Mouse (Mus musculus): ENCODE data around the gene Col13a1. TPM values are rescaled to one million over a fixed set of nuclear protein-coding genes. Genes with fewer than 3 reads are reported as not detected.

Col13a1 gene
- polyA plus RNA-seq, 2 experiments: 5.5 to 10.2 TPM

- ATAC-seq (ENCODE audit: low FRiP score, low read depth): peak; percentile 80
- TF ChIP-seq POLR2A (IDR thresholded peaks at IDR 0.05; ENCODE audit: borderline replicate concordance, extremely low read depth, insufficient read depth, insufficient read length): no peak
- no peaks in the 10 kb centered on the region for H3K36me3 ChIP-seq (ENCODE audit: control insufficient read depth, insufficient read depth, low read length)
- peak overlapping the region; percentile 1; the same call in 1 of the 2 replicates for H3K9ac ChIP-seq (ENCODE audit: low read depth, low read length, severe bottlenecking)
- no peak overlapping the region for H3K27ac ChIP-seq (replicated peaks; ENCODE audit: low read depth, low read length)
- no peaks in the 10 kb centered on the region for H3K9me3 ChIP-seq (ENCODE audit: control insufficient read depth, low read length)
- H3K4me1 ChIP-seq (ENCODE audit: control insufficient read depth, insufficient read depth, low read length): peaks cover 14% of the 10 kb centered on the region
- DNase-seq (ENCODE audit: low spot score): peak; percentile 58
- H3K27me3 ChIP-seq (ENCODE audit: control insufficient read depth, insufficient read depth, low read length): no peaks in the 10 kb centered on the region
- H3K4me2 ChIP-seq (replicated peaks; ENCODE audit: low read depth, low read length, severe bottlenecking): peak overlapping the region; percentile 10; the same call in 1 of the 2 replicates
- no peak overlapping the region for H3K4me3 ChIP-seq (replicated peaks; ENCODE audit: low read length)
- WGBS: 6% methylated on average over 24 of the region's 24 CpGs
Observed at GRCm38 (mm10) chr10:61928725-61929651, 49.9 kb downstream of the Col13a1 start.

DNA sequence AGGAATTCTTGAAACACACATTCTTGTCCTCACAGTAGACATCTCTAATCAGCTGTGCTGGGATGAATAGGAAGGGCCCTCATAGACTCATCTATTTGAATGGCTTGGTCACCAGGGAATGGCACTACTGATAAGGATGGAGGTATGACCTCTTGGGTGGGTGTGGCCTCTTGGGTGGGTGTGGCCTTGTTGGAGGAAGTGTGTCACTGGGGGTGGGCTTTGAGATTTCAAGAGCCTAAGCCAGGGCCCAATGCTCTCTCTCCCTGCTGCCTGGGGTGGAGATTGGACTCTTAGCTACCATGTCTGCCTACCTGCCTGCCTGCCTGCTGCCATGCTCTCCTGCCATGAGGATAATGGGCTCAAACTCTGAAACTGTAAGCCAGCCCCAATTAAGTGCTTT lies 53.2 kb downstream of the Col13a1 start:
- H3K27ac ChIP-seq (replicated peaks; ENCODE audit: low read depth, low read length): no peak overlapping the region
- H3K27me3 ChIP-seq (ENCODE audit: control insufficient read depth, insufficient read depth, low read length): no peaks in the 10 kb centered on the region
- DNase-seq (ENCODE audit: low spot score): no peak
- no peaks in the 10 kb centered on the region for H3K9me3 ChIP-seq (ENCODE audit: control insufficient read depth, low read length)
- no peak for ATAC-seq (ENCODE audit: low FRiP score, low read depth)
- H3K4me3 ChIP-seq (replicated peaks; ENCODE audit: low read length): no peak overlapping the region
- no peak overlapping the region for H3K9ac ChIP-seq (ENCODE audit: low read depth, low read length, severe bottlenecking)
- H3K36me3 ChIP-seq (ENCODE audit: control insufficient read depth, insufficient read depth, low read length): no peaks in the 10 kb centered on the region
- peaks cover 23% of the 10 kb centered on the region for H3K4me1 ChIP-seq (ENCODE audit: control insufficient read depth, insufficient read depth, low read length)
- no peak overlapping the region for H3K4me2 ChIP-seq (replicated peaks; ENCODE audit: low read depth, low read length, severe bottlenecking)
- TF ChIP-seq POLR2A (IDR thresholded peaks at IDR 0.05; ENCODE audit: borderline replicate concordance, extremely low read depth, insufficient read depth, insufficient read length): no peak

DNA sequence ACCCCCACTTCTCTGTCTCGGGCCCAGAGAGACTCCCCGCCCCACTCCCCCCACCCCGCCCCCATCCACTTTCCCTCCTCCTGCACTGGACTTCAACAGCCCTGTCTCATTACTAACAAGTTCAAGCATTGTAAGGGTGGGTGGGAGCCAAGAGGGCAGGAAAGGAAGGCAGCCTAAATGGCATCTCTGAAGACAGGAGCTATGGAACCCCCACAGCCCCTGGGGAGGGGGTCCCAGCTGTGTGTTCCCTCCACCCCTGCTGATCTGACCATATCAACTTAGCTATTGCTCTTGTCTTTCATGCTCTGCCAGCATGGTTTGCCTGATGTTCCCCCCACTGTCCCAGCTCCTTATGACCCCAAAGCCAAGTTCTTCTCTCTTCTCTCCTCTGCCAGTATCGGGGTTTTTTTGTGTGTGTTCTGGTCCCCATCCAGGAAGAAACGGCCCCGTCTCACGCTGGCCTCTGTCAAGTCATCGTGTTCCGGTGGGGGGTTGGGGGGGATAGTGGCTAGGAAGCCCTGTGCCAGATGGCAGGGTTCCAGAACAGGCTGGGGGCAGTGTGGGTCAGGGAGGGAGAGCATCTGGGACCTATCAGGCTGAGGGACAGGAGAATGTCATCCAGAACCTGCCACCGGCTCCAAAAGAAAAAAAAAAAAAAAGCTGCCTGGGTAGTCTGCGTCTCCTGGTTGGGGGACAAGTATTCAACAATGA lies 58.1 kb downstream of the Col13a1 start:
- peak; percentile 34; the same call in 1 of the 2 replicates for ATAC-seq (ENCODE audit: low FRiP score, low read depth)
- no peaks in the 10 kb centered on the region for H3K27me3 ChIP-seq (ENCODE audit: control insufficient read depth, insufficient read depth, low read length)
- H3K9me3 ChIP-seq (ENCODE audit: control insufficient read depth, low read length): no peaks in the 10 kb centered on the region
- H3K36me3 ChIP-seq (ENCODE audit: control insufficient read depth, insufficient read depth, low read length): no peaks in the 10 kb centered on the region
- no peak overlapping the region for H3K4me3 ChIP-seq (replicated peaks; ENCODE audit: low read length)
- H3K9ac ChIP-seq (ENCODE audit: low read depth, low read length, severe bottlenecking): no peak overlapping the region; the same call in none of the 2 replicates
- WGBS: 8% methylated on average over 11 of the region's 11 CpGs
- H3K4me1 ChIP-seq (ENCODE audit: control insufficient read depth, insufficient read depth, low read length): peaks cover 23% of the 10 kb centered on the region
- H3K4me2 ChIP-seq (replicated peaks; ENCODE audit: low read depth, low read length, severe bottlenecking): peak overlapping the region; percentile 22
- TF ChIP-seq POLR2A (IDR thresholded peaks at IDR 0.05; ENCODE audit: borderline replicate concordance, extremely low read depth, insufficient read depth, insufficient read length): no peak
- H3K27ac ChIP-seq (replicated peaks; ENCODE audit: low read depth, low read length): peak overlapping the region; percentile 72
- DNase-seq (ENCODE audit: low spot score): no peak

- Histone ChIP-seq H3K4me3 (replicated peaks; ENCODE audit: low read length) (no peak overlapping the region), H3K9ac (ENCODE audit: low read depth, low read length, severe bottlenecking) (peak overlapping the region; percentile 12; the same call in 1 of the 2 replicates), H3K36me3 (ENCODE audit: control insufficient read depth, insufficient read depth, low read length) (no peaks in the 10 kb centered on the region), H3K27ac (replicated peaks; ENCODE audit: low read depth, low read length) (peak overlapping the region; percentile 72), H3K4me2 (replicated peaks; ENCODE audit: low read depth, low read length, severe bottlenecking) (peak overlapping the region; percentile 22), H3K27me3 (ENCODE audit: control insufficient read depth, insufficient read depth, low read length) (no peaks in the 10 kb centered on the region), H3K9me3 (ENCODE audit: control insufficient read depth, low read length) (peaks cover 5% of the 10 kb centered on the region), H3K4me1 (ENCODE audit: control insufficient read depth, insufficient read depth, low read length) (peaks cover 23% of the 10 kb centered on the region)
- DNase-seq (ENCODE audit: low spot score) (peak; percentile 63), ATAC-seq (ENCODE audit: low FRiP score, low read depth) (peak; percentile 75)
- 10% methylated on average over 13 of the region's 13 CpGs for WGBS
- TF ChIP-seq POLR2A (IDR thresholded peaks at IDR 0.05; ENCODE audit: borderline replicate concordance, extremely low read depth, insufficient read depth, insufficient read length): no peak
Observed at GRCm38 (mm10) chr10:61919924-61920654, 58.8 kb downstream of the Col13a1 start.

- H3K4me1 ChIP-seq (ENCODE audit: control insufficient read depth, insufficient read depth, low read length): peaks cover 23% of the 10 kb centered on the region
- no peaks in the 10 kb centered on the region for H3K36me3 ChIP-seq (ENCODE audit: control insufficient read depth, insufficient read depth, low read length)
- 0 out of 2 replicates have a peak overlapping the region, but pooled peaks have one; percentile 12 for H3K9ac ChIP-seq (ENCODE audit: low read depth, low read length, severe bottlenecking)
- peak overlapping the region; percentile 72 for H3K27ac ChIP-seq (replicated peaks; ENCODE audit: low read depth, low read length)
- H3K27me3 ChIP-seq (ENCODE audit: control insufficient read depth, insufficient read depth, low read length): no peaks in the 10 kb centered on the region
- H3K4me3 ChIP-seq (replicated peaks; ENCODE audit: low read length): no peak overlapping the region
- no peak for ATAC-seq (ENCODE audit: low FRiP score, low read depth)
- no peak for TF ChIP-seq POLR2A (IDR thresholded peaks at IDR 0.05; ENCODE audit: borderline replicate concordance, extremely low read depth, insufficient read depth, insufficient read length)
- no peak for DNase-seq (ENCODE audit: low spot score)
- H3K9me3 ChIP-seq (ENCODE audit: control insufficient read depth, low read length): peaks cover 10% of the 10 kb centered on the region
- 68% methylated on average over 4 of the region's 4 CpGs for WGBS
- no peak overlapping the region for H3K4me2 ChIP-seq (replicated peaks; ENCODE audit: low read depth, low read length, severe bottlenecking)
Observed at GRCm38 (mm10) chr10:61919496-61919895, 59.4 kb downstream of the Col13a1 start.

All from limb, embryonic 14.5 days (tissue).